Mouse (Mus musculus): Measurements from ENCODE around the gene Pik3cg. TPM values are rescaled to one million over a fixed set of nuclear protein-coding genes. Genes with fewer than 3 reads are reported as not detected.

The Pik3cg gene
- polyA plus RNA-seq, 1 experiment from 2014 or later = 3.3 TPM

DNA sequence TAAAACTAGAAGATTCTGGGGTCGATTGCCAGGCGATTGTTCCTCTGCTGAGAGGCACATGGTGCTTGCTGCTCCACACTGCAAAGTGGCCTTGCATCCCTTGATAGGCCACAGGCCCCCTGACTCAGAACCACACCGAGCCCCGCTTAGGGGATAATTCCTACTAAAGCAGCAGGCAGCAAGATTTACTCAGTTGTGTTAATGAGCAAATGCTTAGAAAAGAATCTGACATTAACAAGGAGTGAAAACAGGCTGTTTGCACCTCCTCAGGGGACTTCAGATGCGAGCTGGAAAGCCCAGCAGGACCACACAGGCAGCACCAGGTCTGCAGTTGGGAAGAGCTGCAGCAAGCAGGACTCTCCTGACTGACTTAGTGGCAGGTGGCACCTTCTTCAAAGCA, 39.3 kb downstream of the Pik3cg start:
- Histone ChIP-seq H3K9ac (replicated peaks) (no peak overlapping the region), H3K9me3 (ENCODE audit: low read length) (no peaks in the 10 kb centered on the region), H3K4me3 (ENCODE audit: low read depth, low read length) (no peak overlapping the region), H3K4me1 (ENCODE audit: insufficient read depth) (no peaks in the 10 kb centered on the region), H3K4me2 (ENCODE audit: low read depth, low read length) (no peak overlapping the region), H3K27me3 (ENCODE audit: insufficient read depth, low read length) (no peaks in the 10 kb centered on the region), H3K27ac (ENCODE audit: low read depth) (no peak overlapping the region), H3K36me3 (replicated peaks; ENCODE audit: insufficient read depth, low read length) (no peaks in the 10 kb centered on the region)
- TF ChIP-seq CTCF (IDR thresholded peaks at IDR 0.05; ENCODE audit: low read depth) (no peak), EP300 (IDR thresholded peaks at IDR 0.05; ENCODE audit: low read depth) (no peak)
- no peak for DNase-seq
- no peak for ATAC-seq
- WGBS (ENCODE audit: insufficient replicate concordance) = 21% methylated on average over 5 of the region's 5 CpGs

DNA sequence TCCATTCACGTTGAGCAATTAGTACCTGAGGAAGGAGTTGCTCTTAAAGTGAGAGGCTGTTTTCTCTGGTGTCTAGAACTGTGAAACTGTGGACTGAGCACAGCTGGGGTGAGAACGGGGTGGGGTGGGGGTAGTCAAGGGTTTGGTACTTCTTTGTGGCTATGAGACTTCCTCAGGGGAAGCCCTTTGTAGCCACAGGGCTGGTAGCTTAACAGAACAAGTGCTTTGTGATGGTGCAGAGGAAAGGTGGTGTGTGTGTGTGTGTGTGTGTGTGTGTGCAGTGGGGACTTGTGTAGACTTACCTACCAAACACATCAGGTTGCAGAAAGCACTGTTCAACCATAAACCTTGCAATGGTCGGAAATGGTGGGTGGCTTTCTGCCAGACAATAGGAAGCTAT, 39.7 kb downstream of the Pik3cg start:
- H3K4me3 ChIP-seq (ENCODE audit: low read depth, low read length) = no peak overlapping the region
- H3K36me3 ChIP-seq (replicated peaks; ENCODE audit: insufficient read depth, low read length) = no peaks in the 10 kb centered on the region
- no peaks in the 10 kb centered on the region for H3K27me3 ChIP-seq (ENCODE audit: insufficient read depth, low read length)
- no peaks in the 10 kb centered on the region for H3K9me3 ChIP-seq (ENCODE audit: low read length)
- no peak for DNase-seq
- no peak overlapping the region for H3K27ac ChIP-seq (ENCODE audit: low read depth)
- H3K9ac ChIP-seq (replicated peaks) = no peak overlapping the region
- ATAC-seq = no peak
- TF ChIP-seq CTCF (IDR thresholded peaks at IDR 0.05; ENCODE audit: low read depth) (no peak), EP300 (IDR thresholded peaks at IDR 0.05; ENCODE audit: low read depth) (no peak)
- no peak overlapping the region for H3K4me2 ChIP-seq (ENCODE audit: low read depth, low read length)
- 10% methylated on average over 3 of the region's 3 CpGs for WGBS (ENCODE audit: insufficient replicate concordance)
- no peaks in the 10 kb centered on the region for H3K4me1 ChIP-seq (ENCODE audit: insufficient read depth)

DNA sequence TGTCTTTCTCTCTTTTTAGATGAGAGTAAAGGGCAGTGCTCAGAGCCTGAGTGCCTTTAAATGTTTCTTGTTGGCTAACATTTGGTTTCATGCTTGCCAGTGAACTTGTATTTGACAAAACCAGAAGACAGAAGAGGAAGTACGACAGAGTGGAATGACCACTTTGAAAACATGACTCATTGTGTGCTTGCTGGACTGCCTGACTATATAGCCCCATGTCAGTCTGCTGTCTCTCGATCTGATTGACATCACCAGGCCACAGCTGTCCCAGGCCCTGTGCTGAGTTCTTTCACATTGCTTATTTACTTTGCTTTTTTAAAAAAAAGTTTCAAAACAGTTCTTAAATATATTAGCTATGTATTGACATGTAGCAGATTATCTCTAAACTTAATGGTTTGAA, 44.8 kb downstream of the Pik3cg start:
- ATAC-seq (no peak), DNase-seq (no peak)
- TF ChIP-seq CTCF (IDR thresholded peaks at IDR 0.05; ENCODE audit: low read depth) (no peak), EP300 (IDR thresholded peaks at IDR 0.05; ENCODE audit: low read depth) (no peak)
- H3K4me1 ChIP-seq (ENCODE audit: insufficient read depth) = no peaks in the 10 kb centered on the region
- no peaks in the 10 kb centered on the region for H3K27me3 ChIP-seq (ENCODE audit: insufficient read depth, low read length)
- no peaks in the 10 kb centered on the region for H3K9me3 ChIP-seq (ENCODE audit: low read length)
- 31% methylated on average over 2 of the region's 2 CpGs for WGBS (ENCODE audit: insufficient replicate concordance)
- H3K4me2 ChIP-seq (ENCODE audit: low read depth, low read length) = no peak overlapping the region
- no peak overlapping the region for H3K4me3 ChIP-seq (ENCODE audit: low read depth, low read length)
- no peak overlapping the region for H3K27ac ChIP-seq (ENCODE audit: low read depth)
- no peaks in the 10 kb centered on the region for H3K36me3 ChIP-seq (replicated peaks; ENCODE audit: insufficient read depth, low read length)
- no peak overlapping the region for H3K9ac ChIP-seq (replicated peaks)

DNA sequence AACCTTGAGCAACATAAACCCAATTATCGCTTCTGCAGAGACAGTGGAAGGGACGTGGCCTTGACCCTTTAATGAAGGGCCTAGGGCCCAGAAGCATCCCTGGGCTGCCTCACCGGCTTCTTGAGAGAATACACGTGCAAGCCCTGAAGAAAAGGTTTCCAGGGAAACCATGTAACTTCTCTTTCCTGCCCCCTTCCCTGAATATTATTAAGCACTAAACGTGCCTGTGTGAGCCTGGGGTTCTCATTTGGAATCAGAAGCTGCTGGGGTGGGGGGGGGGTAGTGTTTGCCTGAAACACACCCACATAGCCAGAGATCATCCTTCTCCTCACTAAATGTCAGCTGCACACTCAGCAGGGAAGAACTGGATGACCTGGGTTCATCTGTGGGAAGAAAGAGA, 49.7 kb downstream of the Pik3cg start:
- no peak for ATAC-seq
- no peaks in the 10 kb centered on the region for H3K4me1 ChIP-seq (ENCODE audit: insufficient read depth)
- no peaks in the 10 kb centered on the region for H3K27me3 ChIP-seq (ENCODE audit: insufficient read depth, low read length)
- 58% methylated on average over 5 of the region's 5 CpGs for WGBS (ENCODE audit: insufficient replicate concordance)
- no peak overlapping the region for H3K27ac ChIP-seq (ENCODE audit: low read depth)
- H3K9me3 ChIP-seq (ENCODE audit: low read length) = no peaks in the 10 kb centered on the region
- TF ChIP-seq EP300 (IDR thresholded peaks at IDR 0.05; ENCODE audit: low read depth) (no peak), CTCF (IDR thresholded peaks at IDR 0.05; ENCODE audit: low read depth) (no peak)
- no peaks in the 10 kb centered on the region for H3K36me3 ChIP-seq (replicated peaks; ENCODE audit: insufficient read depth, low read length)
- H3K9ac ChIP-seq (replicated peaks) = no peak overlapping the region
- no peak overlapping the region for H3K4me2 ChIP-seq (ENCODE audit: low read depth, low read length)
- no peak for DNase-seq
- no peak overlapping the region for H3K4me3 ChIP-seq (ENCODE audit: low read depth, low read length)

DNA sequence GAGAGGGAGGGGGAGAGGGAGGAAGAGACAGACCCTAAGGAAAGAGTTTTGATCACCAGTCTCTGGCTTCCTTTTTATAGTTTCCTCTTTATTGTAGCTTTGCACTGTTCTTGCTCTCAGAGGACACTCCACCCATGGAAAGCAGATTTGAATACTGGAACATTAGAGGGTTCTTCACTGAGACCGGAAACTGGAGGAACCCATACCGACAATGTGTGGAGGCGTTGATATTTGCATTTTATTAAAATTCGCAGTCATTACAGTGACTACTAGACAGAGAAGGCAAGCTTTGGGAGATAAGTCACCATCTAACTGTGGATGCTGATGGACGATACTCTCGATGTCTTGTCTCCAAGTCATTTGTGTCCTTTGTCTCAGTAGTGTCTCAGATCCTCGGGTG, 61.9 kb downstream of the Pik3cg start:
- ATAC-seq (no peak), DNase-seq (no peak)
- no peak overlapping the region for H3K27ac ChIP-seq (ENCODE audit: low read depth)
- no peaks in the 10 kb centered on the region for H3K9me3 ChIP-seq (ENCODE audit: low read length)
- no peak overlapping the region for H3K9ac ChIP-seq (replicated peaks)
- 68% methylated on average over 7 of the region's 7 CpGs for WGBS (ENCODE audit: insufficient replicate concordance)
- H3K36me3 ChIP-seq (replicated peaks; ENCODE audit: insufficient read depth, low read length) = no peaks in the 10 kb centered on the region
- TF ChIP-seq EP300 (IDR thresholded peaks at IDR 0.05; ENCODE audit: low read depth) = no peak
- no peak for TF ChIP-seq CTCF (IDR thresholded peaks at IDR 0.05; ENCODE audit: low read depth)
- no peak overlapping the region for H3K4me2 ChIP-seq (ENCODE audit: low read depth, low read length)
- peaks cover 12% of the 10 kb centered on the region for H3K4me1 ChIP-seq (ENCODE audit: insufficient read depth)
- no peaks in the 10 kb centered on the region for H3K27me3 ChIP-seq (ENCODE audit: insufficient read depth, low read length)
- H3K4me3 ChIP-seq (ENCODE audit: low read depth, low read length) = no peak overlapping the region

DNA sequence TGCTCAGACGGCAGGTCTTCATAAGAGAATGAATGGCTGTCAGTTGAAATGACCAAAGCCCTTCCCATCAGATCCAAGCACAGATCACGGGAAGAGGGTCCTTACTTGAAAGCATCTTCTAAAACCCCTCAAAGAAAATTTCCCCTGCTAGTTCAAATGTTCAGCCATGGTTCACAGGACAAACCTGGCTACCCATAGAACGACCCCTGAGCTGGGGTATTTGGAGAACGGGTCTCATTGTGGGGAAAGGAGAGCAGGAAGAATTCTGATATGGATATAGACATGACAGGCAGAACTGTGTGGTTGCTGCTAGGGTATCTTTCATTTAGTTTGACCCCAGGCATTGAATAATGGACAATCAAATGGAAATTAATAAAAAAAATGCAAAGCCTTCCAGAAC, 62.8 kb downstream of the Pik3cg start:
- Histone ChIP-seq H3K36me3 (replicated peaks; ENCODE audit: insufficient read depth, low read length) (no peaks in the 10 kb centered on the region), H3K4me3 (ENCODE audit: low read depth, low read length) (no peak overlapping the region), H3K9me3 (ENCODE audit: low read length) (no peaks in the 10 kb centered on the region), H3K4me2 (ENCODE audit: low read depth, low read length) (no peak overlapping the region), H3K4me1 (ENCODE audit: insufficient read depth) (peaks cover 12% of the 10 kb centered on the region), H3K27me3 (ENCODE audit: insufficient read depth, low read length) (no peaks in the 10 kb centered on the region), H3K27ac (ENCODE audit: low read depth) (no peak overlapping the region), H3K9ac (replicated peaks) (no peak overlapping the region)
- no peak for ATAC-seq
- 79% methylated on average over 4 of the region's 4 CpGs for WGBS (ENCODE audit: insufficient replicate concordance)
- TF ChIP-seq EP300 (IDR thresholded peaks at IDR 0.05; ENCODE audit: low read depth) (no peak), CTCF (IDR thresholded peaks at IDR 0.05; ENCODE audit: low read depth) (no peak)
- DNase-seq = no peak

DNA sequence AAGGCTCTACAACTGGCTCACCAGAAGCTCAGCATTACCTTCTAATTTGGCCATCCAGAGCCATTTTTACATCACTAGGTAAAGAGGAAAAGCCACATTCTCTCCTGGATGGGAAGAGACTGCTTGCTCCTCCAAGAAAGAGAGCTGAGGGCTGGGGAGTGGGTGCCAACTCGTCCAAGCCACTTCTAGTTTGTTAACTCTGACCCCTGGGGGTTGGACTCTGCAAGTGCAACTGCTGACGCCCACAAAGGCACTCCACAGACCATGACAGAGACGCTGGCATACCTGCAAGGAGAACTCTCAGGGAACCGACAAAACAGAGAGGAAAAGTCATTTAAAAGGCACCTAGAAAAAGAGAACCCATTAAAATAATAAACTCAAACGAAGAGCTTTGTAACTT, 63.9 kb downstream of the Pik3cg start:
- 1% methylated on average over 5 of the region's 5 CpGs for WGBS (ENCODE audit: insufficient replicate concordance)
- Histone ChIP-seq H3K9ac (replicated peaks) (no peak overlapping the region), H3K4me2 (ENCODE audit: low read depth, low read length) (no peak overlapping the region), H3K36me3 (replicated peaks; ENCODE audit: insufficient read depth, low read length) (no peaks in the 10 kb centered on the region), H3K27me3 (ENCODE audit: insufficient read depth, low read length) (no peaks in the 10 kb centered on the region), H3K27ac (ENCODE audit: low read depth) (peak overlapping the region; percentile 80; the same call in 1 of the 2 replicates), H3K4me1 (ENCODE audit: insufficient read depth) (peaks cover 16% of the 10 kb centered on the region), H3K9me3 (ENCODE audit: low read length) (no peaks in the 10 kb centered on the region), H3K4me3 (ENCODE audit: low read depth, low read length) (no peak overlapping the region)
- TF ChIP-seq EP300 (IDR thresholded peaks at IDR 0.05; ENCODE audit: low read depth) = peak; percentile 50
- peak; percentile 88 for TF ChIP-seq CTCF (IDR thresholded peaks at IDR 0.05; ENCODE audit: low read depth)
- ATAC-seq (peak; percentile 55), DNase-seq (peak; percentile 82)
